Mouse (Mus musculus) heart, postnatal 0 days (tissue): Measurements from ENCODE around the gene Smtnl2.

Experiments used
- CTCF ChIP-seq: IDR thresholded peaks from 2 replicates; pipeline ENCODE4 v1.5.1; 2016; ENCODE audit warnings: antibody characterized with exemption, control low read depth, low read depth
- EP300 ChIP-seq: IDR thresholded peaks from 2 replicates; pipeline ENCODE4 v1.6.1; 2016; ENCODE audit warnings: antibody characterized with exemption, low read depth

- TF ChIP-seq CTCF: no peak
- no peak for TF ChIP-seq EP300
Observed at GRCm38 (mm10) chr11:72409649-72410385, 1.7 kb downstream of the Smtnl2 start.
